Mouse (Mus musculus) myocyte (in vitro differentiated cells): ENCODE measurements around the gene Gstt4.

Experiments used
- CEBPB ChIP-seq: IDR thresholded peaks from 2 replicates; pipeline ENCODE4 v1.6.1; 2011; ENCODE audit warnings: mild to moderate bottlenecking, moderate library complexity; ENCODE audit not compliant: poor library complexity, insufficient read depth, severe bottlenecking
- E2F4 ChIP-seq: IDR thresholded peaks from one replicate; pipeline ENCODE4 v1.6.1; 2011; ENCODE audit warnings: mild to moderate bottlenecking, control low read depth, moderate library complexity; ENCODE audit not compliant: insufficient read depth
- MAX ChIP-seq: IDR thresholded peaks from one replicate; pipeline ENCODE4 v1.6.1; 2011; ENCODE audit warnings: low read depth, mild to moderate bottlenecking, control low read depth
- MYOD1 ChIP-seq, 3 experiments: IDR thresholded peaks; one replicate each; pipeline ENCODE4 v1.6.1; 2011; ENCODE audit warnings: control low read depth in 2 of 3, low read depth in 2 of 3, mild to moderate bottlenecking in 2 of 3, moderate library complexity in 1 of 3; ENCODE audit not compliant: insufficient read length in 2 of 3, control insufficient read depth in 1 of 3
- MYOG ChIP-seq, 3 experiments: IDR thresholded peaks; one replicate each; pipeline ENCODE4 v1.6.1; 2011; ENCODE audit warnings: control low read depth in 2 of 3, low read depth in 2 of 3, mild to moderate bottlenecking in 2 of 3; ENCODE audit not compliant: insufficient read length in 2 of 3, control insufficient read depth in 1 of 3, insufficient read depth in 1 of 3
- POLR2A ChIP-seq: IDR thresholded peaks from one replicate; pipeline ENCODE4 v1.6.1; 2011; ENCODE audit warnings: low read depth, mild to moderate bottlenecking, control low read depth, moderate library complexity; ENCODE audit not compliant: insufficient read length
- POLR2AphosphoS2 ChIP-seq: IDR thresholded peaks from one replicate; pipeline ENCODE4 v1.6.1; 2011; ENCODE audit warnings: low read depth, control low read depth; ENCODE audit not compliant: insufficient read length
- REST ChIP-seq: IDR thresholded peaks from one replicate; pipeline ENCODE4 v1.6.1; 2011; ENCODE audit warnings: mild to moderate bottlenecking, control low read depth, moderate library complexity; ENCODE audit not compliant: insufficient read depth, insufficient read length
- SRF ChIP-seq: IDR thresholded peaks from one replicate; pipeline ENCODE4 v1.6.1; 2011; ENCODE audit warnings: low read depth; ENCODE audit not compliant: control insufficient read depth, insufficient read length
- TCF12 ChIP-seq: IDR thresholded peaks from one replicate; pipeline ENCODE4 v1.6.1; 2011; ENCODE audit warnings: mild to moderate bottlenecking, control low read depth; ENCODE audit not compliant: poor library complexity, insufficient read depth, severe bottlenecking
- TCF3 ChIP-seq: IDR thresholded peaks from one replicate; pipeline ENCODE4 v1.6.1; 2011; ENCODE audit warnings: low read depth, control low read depth; ENCODE audit not compliant: insufficient read length
- USF1 ChIP-seq: IDR thresholded peaks from one replicate; pipeline ENCODE4 v1.6.1; 2011; ENCODE audit warnings: low read depth, mild to moderate bottlenecking, control low read depth, moderate library complexity

GRCm38 (mm10) chr10:75854791-75855190 is 32.4 kb upstream of the Gstt4 start:
- no peak for TF ChIP-seq USF1
- TF ChIP-seq POLR2A: no peak
- no peak for TF ChIP-seq CEBPB
- no peak for TF ChIP-seq MYOD1 (IDR thresholded peaks at IDR 0.05; ENCODE audit: control insufficient read depth in 1 of 3, insufficient read length in 2 of 3, low read depth in 2 of 3)
- no peak for TF ChIP-seq E2F4
- peak; percentile 27 for TF ChIP-seq POLR2AphosphoS2
- no peak for TF ChIP-seq MAX
- TF ChIP-seq TCF3: no peak
- no peak for TF ChIP-seq MYOG (IDR thresholded peaks at IDR 0.05; ENCODE audit: control insufficient read depth in 1 of 3, insufficient read depth in 1 of 3, insufficient read length in 2 of 3, low read depth in 2 of 3)
- no peak for TF ChIP-seq TCF12
- no peak for TF ChIP-seq REST
- TF ChIP-seq SRF: no peak
